Mouse (Mus musculus): ENCODE measurements at regions not wholly inside any gene's neighbourhood (a gene's known extent, or its start where the extent isn't known, plus 50 kb on each side); places are given as distances from the start of the nearest gene placed in this dataset.

DNA sequence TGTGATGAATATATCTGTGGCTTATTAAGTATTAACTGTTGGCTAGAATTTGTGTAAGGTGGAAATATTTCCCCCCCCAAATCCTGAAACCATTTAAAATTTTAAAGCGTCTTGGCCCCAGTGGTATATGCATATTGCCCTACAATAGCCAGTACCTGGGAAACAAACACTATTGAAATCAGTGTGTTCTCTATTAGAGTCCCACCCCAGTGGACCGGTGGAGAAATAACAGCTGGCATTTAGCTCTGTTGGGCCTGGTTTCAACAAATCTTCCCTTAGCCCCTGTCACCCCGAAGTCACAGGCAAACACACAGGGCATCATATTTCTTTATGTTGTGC is 120.0 kb upstream of the Gm10295 start:
- TF ChIP-seq POLR2A (IDR thresholded peaks at IDR 0.05; ENCODE audit: insufficient read length, low read depth): no peak
- no peak for TF ChIP-seq MAX (IDR thresholded peaks at IDR 0.05; ENCODE audit: low read depth)

Data from myocyte (in vitro differentiated cells).